22 mouse cellular contexts compared by ENCODE assay signal in genomic region chr4:99926380-99926779, GRCm38 (mm10). TPM values are rescaled to one million over a fixed set of nuclear protein-coding genes. Genes with fewer than 3 reads are reported as not detected.
DNase-seq lines count a peak whose midpoint lies in the region; ATAC-seq and TF ChIP-seq lines count a peak whose summit lies in the region.
"Had no signal": no experiment of that assay in that cellular context is flagged by ENCODE, and none has a peak within 500 bp of the region (broad histone marks: within the 10 kb centered on the region; RNA-seq: fewer than 3 reads in every experiment).

No protein-coding gene starts in this region.

- 42% methylated on average over 4 of the region's 4 CpGs for WGBS in liver, embryonic 16.5 days (ENCODE audit: insufficient replicate concordance)

- H3K9me3 ChIP-seq in G1E (replicated peaks) = no peaks in the 10 kb centered on the region
- no peaks in the 10 kb centered on the region for H3K9me3 ChIP-seq in liver, embryonic 16.5 days (replicated peaks; ENCODE audit: control insufficient read depth, low read length)
- H3K9me3 ChIP-seq: forebrain, embryonic 15.5 days; hindbrain, embryonic 13.5 days; limb, embryonic 15.5 days; midbrain, embryonic 13.5 days; neural tube, embryonic 12.5 days had no signal

- H3K9ac ChIP-seq in liver, embryonic 16.5 days (ENCODE audit: low read depth, low read length) = no peak overlapping the region
- H3K9ac ChIP-seq: forebrain, embryonic 15.5 days; hindbrain, embryonic 13.5 days; limb, embryonic 15.5 days; midbrain, embryonic 13.5 days; neural tube, embryonic 12.5 days had no signal

- no peak overlapping the region for H3K27ac ChIP-seq in liver, embryonic 16.5 days (ENCODE audit: low read length)
- H3K27ac ChIP-seq: forebrain, embryonic 15.5 days; hindbrain, embryonic 13.5 days; kidney, postnatal 0 days; left cerebral cortex, adult 2 months; macrophage; midbrain, embryonic 13.5 days; neural tube, embryonic 12.5 days had no signal

- no peak for TF ChIP-seq CTCF in G1E (IDR thresholded peaks at IDR 0.05; ENCODE audit: low read depth, low read length)

- H3K36me3 ChIP-seq in G1E (replicated peaks) = peaks cover 12% of the 10 kb centered on the region
- no peaks in the 10 kb centered on the region for H3K36me3 ChIP-seq in liver, embryonic 16.5 days (ENCODE audit: control insufficient read depth, insufficient read depth)
- H3K36me3 ChIP-seq: forebrain, embryonic 15.5 days; hindbrain, embryonic 13.5 days; limb, embryonic 15.5 days; midbrain, embryonic 13.5 days; neural tube, embryonic 12.5 days had no signal

- no peaks in the 10 kb centered on the region for H3K27me3 ChIP-seq in G1E (ENCODE audit: insufficient read depth, low read length)
- no peaks in the 10 kb centered on the region for H3K27me3 ChIP-seq in liver, embryonic 16.5 days (ENCODE audit: control insufficient read depth, insufficient read depth, low read depth, low read length)
- H3K27me3 ChIP-seq: forebrain, embryonic 15.5 days; hindbrain, embryonic 13.5 days; limb, embryonic 15.5 days; midbrain, embryonic 13.5 days; neural tube, embryonic 12.5 days had no signal

- DNase-seq in 3T3-L1 (ENCODE audit: low read depth, low spot score) = peak; percentile 13
- DNase-seq in G1E (ENCODE audit: low spot score) = no peak
- peak; percentile 16 for DNase-seq in liver
- DNase-seq in adrenal gland, postnatal 14 days = no peak
- no peak for DNase-seq in adrenal gland, adult 8-10 months
- DNase-seq in frontal cortex, postnatal 25 days (ENCODE audit: low spot score in 2 of 2) = no peak
- DNase-seq: cerebellum, adult 8-10 months; gastrocnemius, postnatal 14 days; heart, adult 18-20 months; heart, postnatal 36 days; kidney, adult 2 months; left cerebral cortex, postnatal 4 days; right cerebral cortex, postnatal 14 days had no signal

- no peak overlapping the region for H3K4me3 ChIP-seq in G1E (ENCODE audit: low read depth, low read length)
- H3K4me3 ChIP-seq in liver, embryonic 16.5 days (ENCODE audit: low read depth, low read length) = no peak overlapping the region
- H3K4me3 ChIP-seq: forebrain, embryonic 15.5 days; hindbrain, embryonic 13.5 days; left cerebral cortex, adult 2 months; limb, embryonic 15.5 days; midbrain, embryonic 13.5 days; neural tube, embryonic 12.5 days had no signal

- ATAC-seq in G1E (ENCODE audit: extremely low read depth, insufficient number of reproducible peaks, low FRiP score, poor library complexity, severe bottlenecking) = peak; percentile 35; the same call in 1 of the 2 replicates
- peak; percentile 17 for ATAC-seq in liver, embryonic 16.5 days (ENCODE audit: low read depth)
- ATAC-seq: forebrain, embryonic 15.5 days; midbrain, embryonic 13.5 days had no signal

- H3K4me1 ChIP-seq in G1E (ENCODE audit: insufficient read depth, low read depth, low read length) = peaks cover 51% of the 10 kb centered on the region
- H3K4me1 ChIP-seq in liver, embryonic 16.5 days (ENCODE audit: control insufficient read depth, low read depth, low read length) = no peaks in the 10 kb centered on the region; the same call in 1 of the 2 replicates

- H3K4me2 ChIP-seq in liver, embryonic 16.5 days (ENCODE audit: low read depth, low read length) = no peak overlapping the region
- H3K4me2 ChIP-seq: forebrain, embryonic 15.5 days; hindbrain, embryonic 13.5 days; limb, embryonic 15.5 days; midbrain, embryonic 13.5 days; neural tube, embryonic 12.5 days had no signal

RNA-seq across cellular contexts. Expression of gene Pgm1, which starts 2.8 kb away (rescaled TPM):
- 44.8 and 47.2 TPM in 2 replicates for total RNA-seq in G1E (2014; fragmentation: Nextera tagmentation)
- 102 and 113 TPM in 2 replicates for total RNA-seq in G1E (2017)
- 57.4 and 66.8 TPM in 2 replicates for polyA plus RNA-seq in G1E (2012)
- polyA plus RNA-seq in liver, embryonic 16.5 days (2015; fragmentation: Nextera tagmentation; extraction: Ambion mirVana) = 179 and 213 TPM in 2 replicates
- 99.1 and 125 TPM in 2 replicates for total RNA-seq in adrenal gland, postnatal 14 days (2021)
- total RNA-seq in adrenal gland, adult 8-10 months (2022) = 100 to 1,000 TPM in 1 of 4 experiments, 10 to 100 TPM in 3; 52.8 to 108 (median 81.8) TPM

RNA-seq across cellular contexts. Expression of gene Itgb3bp, which starts 3.2 kb away (rescaled TPM):
- total RNA-seq in G1E (2014; fragmentation: Nextera tagmentation) (39.7 and 40.4 TPM in 2 replicates), G1E (2017) (21.3 and 23.2 TPM in 2 replicates)
- polyA plus RNA-seq in G1E (2012) = 0.79 and 1.1 TPM in 2 replicates
- 11.6 and 15.1 TPM in 2 replicates for polyA plus RNA-seq in liver, embryonic 16.5 days (2015; fragmentation: Nextera tagmentation; extraction: Ambion mirVana)
- 6.6 and 7.0 TPM in 2 replicates for total RNA-seq in adrenal gland, postnatal 14 days (2021)
- 1 to 10 TPM; 5.5 to 8.7 (median 6.9) TPM for total RNA-seq in adrenal gland, adult 8-10 months (2022)

Comparison
In these comparisons a context has a peak if more than half of its experiments do, and no peak if none do; other contexts are left out.
1. DNase-seq: peak in 3T3-L1 (single experiment) and liver (single experiment); none in G1E (single experiment), adrenal gland, postnatal 14 days (single experiment), adrenal gland, adult 8-10 months (single experiment) and frontal cortex, postnatal 25 days (0 of 2).